Mouse (Mus musculus) macrophage (primary cell): ENCODE results near the gene Syf2. TPM values are rescaled to one million over a fixed set of nuclear protein-coding genes. Genes with fewer than 3 reads are reported as not detected.

Experiments
- H3K27ac ChIP-seq: fragments of 350-480 bp; formaldehyde crosslinking; 2 replicates; pipeline ENCODE4 v1.9.0; 2021
- H3K36me3 ChIP-seq: fragments of 350-480 bp; formaldehyde crosslinking; 2 replicates; pipeline ENCODE4 v1.9.0; 2021; ENCODE audit errors: inconsistent target
- H3K4me3 ChIP-seq: fragments of 350-480 bp; formaldehyde crosslinking; 2 replicates; pipeline ENCODE4 v1.9.0; 2021; ENCODE audit errors: inconsistent target
- H3K79me2 ChIP-seq: fragments of 350-480 bp; formaldehyde crosslinking; 2 replicates; pipeline ENCODE4 v1.9.0; 2021; ENCODE audit errors: inconsistent target
- WGBS: methylation state at CpG from one replicate; pipeline ENCODE4 v1.1.7; 2026; ENCODE audit warnings: inconsistent platforms; ENCODE audit not compliant: missing documents; 5-methylcytosine and 5-hydroxymethylcytosine counted together
- polyA plus RNA-seq: library from polyadenylated mRNA; stranded (reverse); fragments of 250-400 nt; gene quantifications from 3 replicates; pipeline ENCODE4 v1.2.4, GENCODE M21; 2018; ENCODE audit warnings: inconsistent platforms

Syf2 gene
- polyA plus RNA-seq, 1 experiment from 2014 or later, result 116 TPM

DNA sequence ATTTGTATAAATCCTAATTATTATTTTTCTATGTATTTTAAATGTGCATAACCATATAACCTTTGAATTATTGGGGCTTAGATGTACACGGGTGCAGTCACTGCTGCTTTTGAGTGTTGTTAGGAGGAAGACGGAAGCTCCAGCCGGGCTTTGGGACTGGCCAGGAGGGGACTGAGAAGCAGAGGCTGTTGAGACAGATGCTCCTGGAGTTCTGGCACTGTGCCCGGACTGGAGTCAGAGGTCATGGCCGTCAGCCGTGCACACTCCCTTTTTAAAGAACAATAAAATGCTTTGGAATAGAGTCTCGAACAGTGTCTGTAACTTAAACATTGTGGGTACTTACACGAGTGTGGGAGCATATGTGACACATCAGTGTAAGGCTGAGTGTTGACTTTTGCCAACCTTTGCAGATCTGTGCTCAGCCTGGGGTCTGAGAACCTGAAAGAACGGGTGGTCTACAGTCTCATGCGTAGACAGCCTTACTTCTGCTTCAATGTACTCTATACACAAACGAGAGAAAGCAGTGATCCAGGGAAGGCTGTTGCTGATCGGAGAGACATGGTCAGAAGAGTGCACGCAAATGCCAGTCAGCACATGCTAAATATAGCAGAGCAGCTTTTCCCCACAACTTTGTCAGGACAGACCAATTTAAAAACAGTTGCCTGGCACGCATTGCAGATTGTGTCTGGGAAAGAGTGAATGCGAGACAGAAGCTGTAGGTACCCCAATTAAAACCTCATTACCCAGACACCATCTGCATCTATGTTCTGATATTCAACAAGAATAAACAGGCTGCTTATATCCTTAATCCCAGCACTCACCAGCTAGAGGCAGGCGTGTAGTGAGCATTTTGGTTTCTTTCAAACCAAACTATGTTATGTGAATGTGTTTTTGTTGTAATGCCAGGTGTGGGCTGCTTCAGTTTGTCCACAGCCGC is 6.8 kb downstream of the Syf2 start:
- Histone ChIP-seq H3K36me3 (peaks cover 46% of the 10 kb centered on the region), H3K27ac (no peak overlapping the region), H3K79me2 (peaks cover 17% of the 10 kb centered on the region), H3K4me3 (no peak overlapping the region)
- WGBS, result 81% methylated on average over 17 of the region's 17 CpGs

GRCm38 (mm10) chr4:134939900-134940299 is 9.2 kb downstream of the Syf2 start:
- Histone ChIP-seq H3K27ac (no peak overlapping the region), H3K79me2 (no peaks in the 10 kb centered on the region), H3K4me3 (no peak overlapping the region), H3K36me3 (peaks cover 22% of the 10 kb centered on the region)
- 92% methylated on average over 8 of the region's 9 CpGs for WGBS

DNA sequence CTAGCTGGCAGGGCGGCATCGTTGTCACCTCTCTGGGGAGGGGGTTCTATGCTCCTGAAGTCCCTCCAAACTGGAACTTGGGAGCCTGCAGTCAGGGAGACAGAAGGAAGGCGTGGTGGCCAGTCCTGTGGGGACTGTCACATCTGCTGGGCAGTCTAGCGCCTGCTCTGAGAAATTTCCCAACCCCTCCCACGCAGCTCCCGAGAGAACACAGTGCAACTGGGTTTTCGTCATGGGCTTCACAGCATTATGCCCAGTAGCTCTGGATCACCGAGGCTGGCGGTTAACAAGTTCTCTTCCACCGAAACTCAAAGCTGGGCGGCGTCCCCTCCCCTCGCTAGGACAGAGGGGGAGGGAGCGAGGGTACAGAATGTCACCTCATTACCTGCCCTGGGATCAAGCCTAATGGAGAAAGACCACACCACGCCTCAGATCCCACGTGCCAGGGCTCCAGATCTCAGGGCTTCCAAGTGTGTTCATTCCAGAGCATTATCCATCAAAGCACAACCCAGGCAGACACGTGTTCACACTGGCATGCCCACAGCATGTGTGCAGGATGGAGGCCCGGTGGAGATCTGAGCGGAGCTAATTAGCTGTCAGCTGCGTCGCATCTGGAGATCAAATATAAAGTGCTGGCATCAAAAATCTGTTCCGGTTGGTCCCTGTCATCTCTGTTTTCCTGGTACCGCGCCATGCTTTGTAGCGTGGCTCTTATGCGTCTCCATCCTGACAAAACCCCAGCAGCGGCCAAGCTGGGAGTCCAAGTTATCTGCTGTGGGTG is 13.2 kb downstream of the Syf2 start:
- Histone ChIP-seq H3K79me2 (no peaks in the 10 kb centered on the region), H3K4me3 (no peak overlapping the region), H3K27ac (no peak overlapping the region), H3K36me3 (no peaks in the 10 kb centered on the region)
- WGBS, result 78% methylated on average over 27 of the region's 27 CpGs

DNA sequence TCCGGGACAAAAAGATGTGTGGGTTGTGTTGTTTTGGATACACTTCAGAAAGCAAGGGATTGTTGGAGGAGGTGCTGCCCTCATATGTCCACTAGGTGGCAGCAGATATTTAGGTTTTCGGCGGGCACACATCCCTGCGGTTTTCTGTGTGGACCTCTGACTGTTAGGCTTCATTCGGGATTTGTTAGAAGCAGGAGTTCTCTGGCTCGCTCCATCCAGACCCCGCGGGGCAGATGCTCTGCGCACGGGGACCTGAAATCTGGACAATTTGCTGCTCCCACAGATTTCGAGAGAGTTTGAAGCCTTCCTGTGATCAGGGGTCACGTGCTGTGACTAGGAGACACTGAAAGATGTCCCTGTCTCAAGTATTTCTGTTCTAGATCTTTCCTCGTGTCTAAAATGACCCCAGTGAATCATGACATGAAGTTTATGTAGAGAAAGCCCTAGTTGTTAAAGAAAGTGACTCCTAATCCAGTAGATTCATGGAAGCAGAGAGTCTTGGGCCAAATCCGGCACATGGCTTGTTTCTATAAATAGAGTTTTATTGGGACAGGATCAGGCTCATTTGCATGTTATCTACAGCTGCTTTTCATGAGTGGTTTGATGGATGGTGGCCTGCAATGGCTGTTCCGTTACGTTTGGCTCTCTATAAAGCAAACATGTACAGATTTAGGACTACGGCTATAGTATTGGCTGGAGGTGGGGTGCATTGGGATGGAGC is 15.5 kb downstream of the Syf2 start:
- H3K36me3 ChIP-seq, result no peaks in the 10 kb centered on the region
- H3K4me3 ChIP-seq, result no peak overlapping the region
- no peaks in the 10 kb centered on the region for H3K79me2 ChIP-seq
- 19% methylated on average over 17 of the region's 17 CpGs for WGBS
- H3K27ac ChIP-seq, result no peak overlapping the region

- H3K4me3 ChIP-seq, result no peak overlapping the region
- WGBS, result 25% methylated on average over 11 of the region's 11 CpGs
- H3K27ac ChIP-seq, result no peak overlapping the region
Measured at GRCm38 (mm10) chr4:134950518-134951091, 19.9 kb downstream of the Syf2 start.

GRCm38 (mm10) chr4:134954461-134954860 is 23.8 kb downstream of the Syf2 start:
- Histone ChIP-seq H3K4me3 (no peak overlapping the region), H3K79me2 (no peaks in the 10 kb centered on the region), H3K27ac (no peak overlapping the region), H3K36me3 (no peaks in the 10 kb centered on the region)
- 85% methylated on average over 15 of the region's 15 CpGs for WGBS

More at GRCm38 (mm10) chr4:134950518-134951091, 19.9 kb downstream of the Syf2 start:
- H3K36me3 ChIP-seq, result no peaks in the 10 kb centered on the region
- no peaks in the 10 kb centered on the region for H3K79me2 ChIP-seq

DNA sequence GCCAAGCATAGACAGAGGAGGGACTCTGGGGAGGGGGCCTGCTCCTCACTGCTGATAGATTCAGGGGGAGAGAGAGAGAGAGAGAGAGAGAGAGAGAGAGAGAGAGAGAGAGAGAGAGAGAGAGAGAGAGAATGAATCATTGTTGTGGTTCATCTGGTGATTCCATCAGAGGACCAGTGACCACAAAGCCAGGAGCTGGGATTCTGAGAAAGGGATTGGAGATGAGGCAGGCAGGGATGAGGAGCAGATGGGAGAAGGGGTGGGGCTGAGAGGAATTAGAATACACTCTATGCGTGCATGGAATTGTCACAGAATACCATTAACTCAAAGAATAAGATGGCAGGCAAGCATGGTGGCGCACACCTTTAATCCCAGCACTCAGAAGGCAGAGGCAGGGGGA is 24.5 kb downstream of the Syf2 start:
- Histone ChIP-seq H3K79me2 (no peaks in the 10 kb centered on the region), H3K36me3 (no peaks in the 10 kb centered on the region), H3K27ac (no peak overlapping the region), H3K4me3 (no peak overlapping the region)
- WGBS, result 97% methylated on average over 2 of the region's 2 CpGs

- Histone ChIP-seq H3K27ac (no peak overlapping the region), H3K4me3 (no peak overlapping the region), H3K79me2 (no peaks in the 10 kb centered on the region), H3K36me3 (no peaks in the 10 kb centered on the region)
- 45% methylated on average over 3 of the region's 3 CpGs for WGBS
Measured at GRCm38 (mm10) chr4:134955845-134956244, 25.1 kb downstream of the Syf2 start.

GRCm38 (mm10) chr4:134956328-134956727 is 25.6 kb downstream of the Syf2 start:
- WGBS, result 12% methylated on average over 3 of the region's 3 CpGs
- no peaks in the 10 kb centered on the region for H3K36me3 ChIP-seq
- no peaks in the 10 kb centered on the region for H3K79me2 ChIP-seq
- H3K27ac ChIP-seq, result no peak overlapping the region
- no peak overlapping the region for H3K4me3 ChIP-seq

- no peaks in the 10 kb centered on the region for H3K36me3 ChIP-seq
- WGBS, result 10% methylated on average over 19 of the region's 19 CpGs
- no peak overlapping the region for H3K27ac ChIP-seq
- no peaks in the 10 kb centered on the region for H3K79me2 ChIP-seq
- peak overlapping the region; percentile 26 for H3K4me3 ChIP-seq
Measured at GRCm38 (mm10) chr4:134963021-134963776, 32.5 kb downstream of the Syf2 start.

GRCm38 (mm10) chr4:134967887-134968604 is 37.3 kb downstream of the Syf2 start:
- Histone ChIP-seq H3K4me3 (no peak overlapping the region), H3K79me2 (no peaks in the 10 kb centered on the region), H3K27ac (no peak overlapping the region), H3K36me3 (no peaks in the 10 kb centered on the region)
- WGBS, result 70% methylated on average over 20 of the region's 20 CpGs

DNA sequence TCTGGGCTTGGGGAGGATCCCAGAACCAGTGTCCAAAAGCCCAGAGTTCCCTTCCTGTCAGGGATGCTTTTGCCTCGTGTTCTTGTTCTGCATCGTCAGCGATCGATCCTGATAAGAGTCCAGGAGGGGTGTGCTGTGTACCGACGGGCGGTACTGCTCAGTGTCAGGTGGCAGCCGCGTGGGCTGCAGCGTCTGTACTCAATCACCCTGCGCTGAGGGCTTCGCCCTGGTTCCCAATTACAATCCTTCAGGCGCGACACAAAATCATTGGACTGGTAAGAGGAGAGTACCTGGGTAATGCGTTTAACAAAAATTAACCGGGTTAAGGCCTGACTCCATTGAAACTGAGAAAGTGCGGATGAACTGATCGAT is 37.9 kb downstream of the Syf2 start:
- WGBS, result 92% methylated on average over 18 of the region's 18 CpGs
- no peak overlapping the region for H3K27ac ChIP-seq
- H3K36me3 ChIP-seq, result no peaks in the 10 kb centered on the region
- no peaks in the 10 kb centered on the region for H3K79me2 ChIP-seq
- H3K4me3 ChIP-seq, result no peak overlapping the region

GRCm38 (mm10) chr4:134975261-134975928 is 44.7 kb downstream of the Syf2 start:
- no peak overlapping the region for H3K27ac ChIP-seq
- no peaks in the 10 kb centered on the region for H3K36me3 ChIP-seq
- no peak overlapping the region for H3K4me3 ChIP-seq
- no peaks in the 10 kb centered on the region for H3K79me2 ChIP-seq
- 83% methylated on average over 14 of the region's 14 CpGs for WGBS
